In the genomic region with DNA sequence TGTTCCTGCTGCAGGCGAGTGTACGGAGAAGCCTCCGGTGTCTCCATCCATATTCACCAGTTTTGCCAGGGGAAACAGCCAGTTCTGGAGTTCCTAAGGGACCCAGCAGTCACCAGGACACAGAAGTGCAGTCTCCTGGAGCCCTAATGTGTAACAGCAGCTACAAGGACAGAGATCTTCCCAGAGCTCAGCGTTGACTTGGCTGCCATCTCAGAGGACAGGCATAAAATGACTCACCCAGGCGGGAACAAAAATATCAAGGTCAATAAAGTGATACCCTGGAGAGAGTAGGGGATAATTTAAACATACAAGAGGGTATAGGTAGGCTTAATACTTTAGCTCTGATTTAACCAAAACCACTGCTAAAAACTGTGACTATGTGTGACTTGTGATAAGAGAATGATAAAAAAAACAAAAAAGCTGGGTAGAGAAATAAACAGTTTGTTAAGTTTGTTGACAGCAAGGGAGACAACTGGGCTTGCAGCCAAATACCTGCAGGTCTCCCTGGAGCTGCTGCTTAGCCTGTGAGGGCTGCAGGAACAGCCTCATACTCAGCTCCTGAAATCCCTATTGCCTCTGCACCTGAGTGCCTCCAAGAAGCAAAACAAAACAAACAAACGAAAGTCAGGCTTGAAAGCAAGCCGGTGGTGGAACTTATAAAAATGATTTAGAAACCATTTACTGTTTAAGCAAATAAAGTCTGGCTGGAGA, we compare ENCODE assay signal across 17 mouse cellular contexts. TPM values are rescaled to one million over a fixed set of nuclear protein-coding genes. Genes with fewer than 3 reads are reported as not detected.
A peak's percentile ranks its signal among the peaks of the same experiment; 100 is the strongest.
DNase-seq lines count a peak whose midpoint lies in the region; ATAC-seq and TF ChIP-seq lines count a peak whose summit lies in the region.
"Had no signal": no experiment of that assay in that cellular context is flagged by ENCODE, and none has a peak within 500 bp of the region (broad histone marks: within the 10 kb centered on the region; RNA-seq: fewer than 3 reads in every experiment).

No protein-coding gene starts in this region.

- TF ChIP-seq EP300 in heart, adult 2 months (IDR thresholded peaks at IDR 0.05; ENCODE audit: insufficient read depth, low read depth, low read length): no peak

- no peaks in the 10 kb centered on the region for H3K27me3 ChIP-seq in heart, embryonic 16.5 days (ENCODE audit: control insufficient read depth, insufficient read depth, low read length)
- H3K27me3 ChIP-seq in heart, adult 2 months (ENCODE audit: control insufficient read depth, insufficient read depth, low read length): no peaks in the 10 kb centered on the region
- H3K27me3 ChIP-seq: hindbrain, embryonic 15.5 days; limb, embryonic 15.5 days; megakaryocyte, embryonic 14.5 days; Patski had no signal

- no peaks in the 10 kb centered on the region for H3K79me2 ChIP-seq in heart, adult 2 months (replicated peaks; ENCODE audit: control insufficient read depth, insufficient read depth, low read length)

- H3K9ac ChIP-seq in heart, embryonic 16.5 days (ENCODE audit: low read length): no peak overlapping the region
- no peak overlapping the region for H3K9ac ChIP-seq in heart, adult 2 months (ENCODE audit: low read depth, low read length)
- H3K9ac ChIP-seq: hindbrain, embryonic 15.5 days; limb, embryonic 15.5 days; lung, embryonic 14.5 days had no signal

- no peak overlapping the region for H3K4me3 ChIP-seq in heart, embryonic 16.5 days (ENCODE audit: low read length)
- no peak overlapping the region for H3K4me3 ChIP-seq in heart, adult 2 months
- H3K4me3 ChIP-seq: hindbrain, embryonic 15.5 days; layer of hippocampus, adult 2 months; limb, embryonic 15.5 days; megakaryocyte, embryonic 14.5 days had no signal

- 52% methylated on average over 7 of the region's 7 CpGs for WGBS in heart, embryonic 16.5 days
- WGBS in heart, adult 2 months: 53% methylated on average over 7 of the region's 7 CpGs

- no peak for ATAC-seq in heart, embryonic 16.5 days (replicated peaks; ENCODE audit: extremely low read depth, insufficient read depth, low FRiP score)
- ATAC-seq: forebrain, embryonic 14.5 days; Patski had no signal

- H3K36me3 ChIP-seq in heart, embryonic 16.5 days (ENCODE audit: control insufficient read depth, insufficient read depth): no peaks in the 10 kb centered on the region
- no peaks in the 10 kb centered on the region for H3K36me3 ChIP-seq in heart, adult 2 months (ENCODE audit: control insufficient read depth, insufficient read depth, low read length)
- H3K36me3 ChIP-seq: hindbrain, embryonic 15.5 days; limb, embryonic 15.5 days had no signal

- H3K9me3 ChIP-seq in heart, embryonic 16.5 days (replicated peaks; ENCODE audit: control insufficient read depth, low read length): no peaks in the 10 kb centered on the region
- H3K9me3 ChIP-seq: hindbrain, embryonic 15.5 days; limb, embryonic 15.5 days; megakaryocyte, embryonic 14.5 days had no signal

- no peak for TF ChIP-seq POLR2A in heart, adult 2 months (IDR thresholded peaks at IDR 0.05; ENCODE audit: insufficient read depth, low read depth, low read length)

- H3K4me2 ChIP-seq in heart, embryonic 16.5 days (ENCODE audit: low read depth, low read length): peak overlapping the region; percentile 17; the same call in 1 of the 2 replicates
- H3K4me2 ChIP-seq: hindbrain, embryonic 15.5 days; limb, embryonic 15.5 days; lung, embryonic 14.5 days had no signal

- DNase-seq in cerebellum, adult 11-12 months: peak; percentile 4
- DNase-seq in cerebellum, postnatal 4 days (ENCODE audit: low spot score in 2 of 2): no peak
- no peak for DNase-seq in heart, adult 2 months
- peak; percentile 21 to 52 for DNase-seq in kidney, postnatal 36 days
- no peak for DNase-seq in kidney, adult 8-10 months
- DNase-seq in adrenal gland, adult 2 months: peak; percentile 73
- no peak for DNase-seq in frontal cortex, postnatal 36 days (ENCODE audit: low spot score in 2 of 2)
- DNase-seq: heart, adult 18-20 months; lung, embryonic 14.5 days; right cerebral cortex, postnatal 25 days had no signal

- H3K4me1 ChIP-seq in heart, embryonic 16.5 days (ENCODE audit: control insufficient read depth, insufficient read depth, low read length): peaks cover 8% of the 10 kb centered on the region
- no peaks in the 10 kb centered on the region for H3K4me1 ChIP-seq in heart, adult 2 months (ENCODE audit: control insufficient read depth, insufficient read depth, low read length)
- H3K4me1 ChIP-seq: limb, embryonic 15.5 days; megakaryocyte, embryonic 14.5 days had no signal

- no peak overlapping the region; the same call in 1 of the 2 replicates for H3K27ac ChIP-seq in heart, embryonic 16.5 days (ENCODE audit: low read length)
- H3K27ac ChIP-seq in heart, adult 2 months: no peak overlapping the region
- H3K27ac ChIP-seq: hindbrain, embryonic 15.5 days; layer of hippocampus, adult 2 months; limb, embryonic 15.5 days had no signal

- no peak for TF ChIP-seq CTCF in heart, adult 2 months (IDR thresholded peaks at IDR 0.05)

- intact Hi-C loops in heart, adult 2 months (cut with DNase I): no loop called here

RNA-seq across cellular contexts. Expression of a gene that starts 39.4 kb away (rescaled TPM):
- 1.4 and 1.6 TPM in 2 replicates for polyA plus RNA-seq in heart, embryonic 16.5 days (2015; fragmentation: Nextera tagmentation; extraction: Ambion mirVana)
- under 1 TPM; 0.18 to 0.23 TPM for total RNA-seq in heart, adult 2 months (2021)
- 0.02 and 0.03 TPM in 2 replicates for polyA plus RNA-seq in heart, adult 2 months (2012; rRNA removed)
- 1 to 10 TPM in 1 of 2 experiments, under 1 TPM in 1; 0.43 to 1.6 TPM for total RNA-seq in adrenal gland, adult 2 months (2021)
- polyA plus RNA-seq in adrenal gland, adult 2 months (2012; rRNA removed): 0.03 and 0.11 TPM in 2 replicates
- polyA plus RNA-seq: Patski had no signal

Comparison
In these comparisons a context has a peak if more than half of its experiments do, and no peak if none do; other contexts are left out.
1. DNase-seq: peak in cerebellum, adult 11-12 months (single experiment), kidney, postnatal 36 days (2 of 2) and adrenal gland, adult 2 months (single experiment); none in cerebellum, postnatal 4 days (0 of 2), heart, adult 2 months (0 of 2), kidney, adult 8-10 months (0 of 2) and frontal cortex, postnatal 36 days (0 of 2).